Mouse (Mus musculus) stomach, embryonic 14.5 days (tissue): Measurements from ENCODE around the gene Tmem88. TPM values are rescaled to one million over a fixed set of nuclear protein-coding genes. Genes with fewer than 3 reads are reported as not detected.
A peak's percentile ranks its signal among the peaks of the same experiment; 100 is the strongest.

Experiments
- ATAC-seq: fragments of 200-750 bp; cut with Nextera tagmentation; 2 replicates; pipeline ENCODE4 v1.8.0; 2017; ENCODE audit warnings: low read depth, moderate TSS enrichment; ENCODE audit not compliant: insufficient number of reproducible peaks, insufficient read depth, low FRiP score
- H3K27ac ChIP-seq: fragments of 300-500 bp; sonication (generic); 2 replicates; pipeline ENCODE4 v1.5.1; 2014; ENCODE audit warnings: mild to moderate bottlenecking, low read length, moderate library complexity, mixed read lengths
- H3K27me3 ChIP-seq: fragments of 300-500 bp; sonication (generic); 2 replicates; pipeline ENCODE4 v1.6.1; 2014; ENCODE audit warnings: low read length, control low read depth, mixed read lengths; ENCODE audit not compliant: control insufficient read depth, insufficient read depth
- H3K36me3 ChIP-seq: fragments of 300-500 bp; sonication (generic); 2 replicates; pipeline ENCODE4 v1.6.1; 2014; ENCODE audit warnings: mild to moderate bottlenecking, control low read depth, low read length, moderate library complexity, mixed read lengths; ENCODE audit not compliant: control insufficient read depth, insufficient read depth
- H3K4me1 ChIP-seq: fragments of 300-500 bp; sonication (generic); 2 replicates; pipeline ENCODE4 v1.6.1; 2014; ENCODE audit warnings: low read length, control low read depth, mixed read lengths; ENCODE audit not compliant: control insufficient read depth, insufficient read depth
- H3K4me2 ChIP-seq: fragments of 300-500 bp; sonication (generic); replicated peaks from 2 replicates; pipeline ENCODE4 v1.6.1; 2014; ENCODE audit warnings: low read depth, low read length, control low read depth
- H3K4me3 ChIP-seq: fragments of 300-500 bp; sonication (generic); 2 replicates; pipeline ENCODE4 v1.5.1; 2014; ENCODE audit warnings: low read depth, low read length, control low read depth
- H3K9ac ChIP-seq: fragments of 300-500 bp; sonication (generic); replicated peaks from 2 replicates; pipeline ENCODE4 v1.6.1; 2014; ENCODE audit warnings: low read depth, mild to moderate bottlenecking, control low read depth, low read length, moderate library complexity, mixed read lengths
- H3K9me3 ChIP-seq: fragments of 300-500 bp; sonication (generic); 2 replicates; pipeline ENCODE4 v1.6.1; 2016; ENCODE audit warnings: low read depth, low read length, control low read depth; ENCODE audit not compliant: control insufficient read depth
- WGBS: fragments of 180-500 bp; shearing (Covaris S2); extraction: QIAGEN DNeasy Blood & Tissue Kit; methylation state at CpG from one replicate; pipeline ENCODE4 v1.1.7; 2014; 5-methylcytosine and 5-hydroxymethylcytosine counted together
- polyA plus RNA-seq: library from polyadenylated mRNA; unstranded; fragments of >200 nt; fragmentation: Nextera tagmentation; extraction: Ambion mirVana; gene quantifications from 2 replicates; pipeline ENCODE4 v1.2.1, GENCODE M21; 2014

The Tmem88 gene
- polyA plus RNA-seq, 1 experiment from 2014 or later: 30.0 TPM

GRCm38 (mm10) chr11:69429313-69429712, 31.3 kb upstream of the Tmem88 start:
- 22% methylated on average over 2 of the region's 2 CpGs for WGBS
- no peak overlapping the region for H3K9ac ChIP-seq

GRCm38 (mm10) chr11:69428751-69429150, 30.7 kb upstream of the Tmem88 start:
- H3K4me3 ChIP-seq: no peak overlapping the region
- H3K9me3 ChIP-seq: no peaks in the 10 kb centered on the region
- peak; percentile 66; the same call in 1 of the 2 replicates for ATAC-seq
- H3K27ac ChIP-seq: no peak overlapping the region
- no peak overlapping the region for H3K9ac ChIP-seq
- 16% methylated on average over 4 of the region's 4 CpGs for WGBS
- no peaks in the 10 kb centered on the region for H3K36me3 ChIP-seq
- H3K4me2 ChIP-seq: no peak overlapping the region
- H3K4me1 ChIP-seq: peaks cover 14% of the 10 kb centered on the region; the same call in 1 of the 2 replicates
- no peaks in the 10 kb centered on the region for H3K27me3 ChIP-seq

More at GRCm38 (mm10) chr11:69429313-69429712, 31.3 kb upstream of the Tmem88 start:
- no peak for ATAC-seq
- Histone ChIP-seq H3K4me1 (peaks cover 14% of the 10 kb centered on the region; the same call in 1 of the 2 replicates), H3K9me3 (no peaks in the 10 kb centered on the region), H3K36me3 (no peaks in the 10 kb centered on the region), H3K27me3 (no peaks in the 10 kb centered on the region), H3K4me3 (no peak overlapping the region), H3K4me2 (no peak overlapping the region), H3K27ac (no peak overlapping the region)

- no peak overlapping the region for H3K9ac ChIP-seq
- H3K4me2 ChIP-seq: no peak overlapping the region
- ATAC-seq: no peak
- no peaks in the 10 kb centered on the region for H3K27me3 ChIP-seq
- H3K9me3 ChIP-seq: no peaks in the 10 kb centered on the region
- no peak overlapping the region for H3K4me3 ChIP-seq
- 79% methylated on average over 2 of the region's 2 CpGs for WGBS
- peaks cover 11% of the 10 kb centered on the region; the same call in 1 of the 2 replicates for H3K4me1 ChIP-seq
- H3K36me3 ChIP-seq: no peaks in the 10 kb centered on the region
- H3K27ac ChIP-seq: no peak overlapping the region
Measured at GRCm38 (mm10) chr11:69426246-69426645, 28.2 kb upstream of the Tmem88 start.

DNA sequence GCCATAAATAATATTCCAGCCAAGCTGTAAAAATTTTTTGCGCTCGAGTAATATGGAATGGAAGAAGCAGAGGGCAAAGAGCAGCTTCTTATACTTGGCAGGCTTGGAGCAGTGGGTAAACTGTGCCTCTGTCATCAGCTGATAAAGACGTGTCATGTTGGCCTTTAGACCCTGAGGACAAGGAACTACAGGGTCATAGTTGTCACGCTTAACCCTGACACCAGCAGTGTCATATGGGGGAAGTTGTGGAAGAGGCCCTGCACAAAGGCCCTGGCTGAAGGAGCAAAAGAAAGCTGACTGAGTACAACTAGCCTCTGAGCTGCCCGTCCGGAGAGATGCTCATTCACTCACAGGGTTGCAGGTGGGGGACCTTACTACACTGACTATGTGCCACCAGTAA, 25.9 kb upstream of the Tmem88 start:
- H3K9ac ChIP-seq: no peak overlapping the region
- H3K4me2 ChIP-seq: no peak overlapping the region
- no peaks in the 10 kb centered on the region for H3K36me3 ChIP-seq
- H3K4me3 ChIP-seq: no peak overlapping the region
- ATAC-seq: no peak
- no peak overlapping the region for H3K27ac ChIP-seq
- H3K9me3 ChIP-seq: no peaks in the 10 kb centered on the region
- 67% methylated on average over 6 of the region's 6 CpGs for WGBS
- H3K27me3 ChIP-seq: no peaks in the 10 kb centered on the region
- peaks cover 19% of the 10 kb centered on the region; the same call in 1 of the 2 replicates for H3K4me1 ChIP-seq

DNA sequence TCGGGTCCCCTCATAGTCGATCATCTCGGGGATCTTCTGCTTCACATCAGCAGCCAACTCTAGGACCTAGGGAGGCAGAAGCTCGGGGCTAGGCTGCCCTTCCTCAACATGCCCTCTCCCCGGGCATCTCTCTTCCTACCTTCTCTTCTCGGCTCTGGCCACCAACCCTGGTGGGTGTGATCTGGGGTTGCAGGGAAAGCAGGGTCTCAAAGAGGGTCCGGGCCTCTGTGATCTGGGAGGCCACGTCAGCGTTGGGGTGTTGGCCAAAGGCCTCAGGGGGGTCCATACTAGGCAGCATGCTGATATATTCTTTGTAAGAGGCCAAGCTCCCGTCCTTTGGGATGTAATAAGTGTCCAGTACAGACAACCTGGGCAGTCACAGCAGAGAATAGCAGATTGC, 24.8 kb upstream of the Tmem88 start:
- no peak overlapping the region for H3K4me3 ChIP-seq
- ATAC-seq: no peak
- H3K27ac ChIP-seq: no peak overlapping the region
- no peaks in the 10 kb centered on the region for H3K9me3 ChIP-seq
- 92% methylated on average over 10 of the region's 10 CpGs for WGBS
- no peaks in the 10 kb centered on the region for H3K36me3 ChIP-seq
- H3K4me1 ChIP-seq: peaks cover 14% of the 10 kb centered on the region; the same call in 1 of the 2 replicates
- H3K9ac ChIP-seq: no peak overlapping the region
- no peak overlapping the region for H3K4me2 ChIP-seq
- H3K27me3 ChIP-seq: no peaks in the 10 kb centered on the region

DNA sequence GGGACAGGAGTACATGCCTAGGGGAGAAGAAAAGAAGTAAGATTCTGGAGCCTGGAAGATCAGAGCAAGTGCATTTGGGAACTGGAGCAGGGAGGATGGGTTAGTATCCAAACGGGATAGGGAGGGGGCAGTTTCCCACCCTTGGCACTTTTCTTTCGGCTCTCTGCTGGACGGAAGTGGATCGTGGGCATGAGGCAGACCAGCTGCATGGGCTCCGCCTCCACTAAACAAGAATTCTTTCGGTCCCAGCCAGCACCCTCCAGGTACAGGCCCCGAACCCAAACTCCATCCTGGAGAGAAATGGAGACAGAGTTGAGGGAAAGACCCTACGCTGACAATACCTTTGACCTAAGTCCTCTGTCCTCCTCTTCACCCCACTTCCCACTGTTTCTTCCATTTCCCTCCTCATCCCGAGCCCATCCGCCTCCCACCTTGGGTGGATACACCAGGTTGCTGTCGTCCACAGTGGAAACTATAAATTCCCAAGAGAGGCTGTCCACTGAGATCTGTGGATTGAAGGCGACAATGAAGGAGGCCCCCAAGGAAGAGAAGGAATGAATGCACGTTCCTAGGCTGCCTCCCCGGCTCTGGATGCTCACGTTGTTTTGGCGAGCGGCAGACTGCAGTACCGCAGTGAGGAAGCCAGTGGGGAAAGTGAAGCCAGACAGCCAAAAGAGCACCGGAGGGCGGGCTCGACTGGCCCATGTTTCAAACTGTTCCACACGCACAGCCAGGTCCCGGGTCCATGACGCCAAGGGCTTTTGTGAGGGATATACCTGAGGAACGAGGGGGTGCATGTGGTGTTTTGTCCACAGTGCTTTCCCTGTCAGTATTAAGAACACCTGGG, 23.3 kb upstream of the Tmem88 start:
- ATAC-seq: no peak
- Histone ChIP-seq H3K4me3 (no peak overlapping the region), H3K9me3 (no peaks in the 10 kb centered on the region), H3K4me1 (peaks cover 22% of the 10 kb centered on the region; the same call in 1 of the 2 replicates), H3K27ac (no peak overlapping the region), H3K27me3 (no peaks in the 10 kb centered on the region), H3K4me2 (no peak overlapping the region), H3K36me3 (no peaks in the 10 kb centered on the region), H3K9ac (no peak overlapping the region)
- 19% methylated on average over 25 of the region's 25 CpGs for WGBS

DNA sequence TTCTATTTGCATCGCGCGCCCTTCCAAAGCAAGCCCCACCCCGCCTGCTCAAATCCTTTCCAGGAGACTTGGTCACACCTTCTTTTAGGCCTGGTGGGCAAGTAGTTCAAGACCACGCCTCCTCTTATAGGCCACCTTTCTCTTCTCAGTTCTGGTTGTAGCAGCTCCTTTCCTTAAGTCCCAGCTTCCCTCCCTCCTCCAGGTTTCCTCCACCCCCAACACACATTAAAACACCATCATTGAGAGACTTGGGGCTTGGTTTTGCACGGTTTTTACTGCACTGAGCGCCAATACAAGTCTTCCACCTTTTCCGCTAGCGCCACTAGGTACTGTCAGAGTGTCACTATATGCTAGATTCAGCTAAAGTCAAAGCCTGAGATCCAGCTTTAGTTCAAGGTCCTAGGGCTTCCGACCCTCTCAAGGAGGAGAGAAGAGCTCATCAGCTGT, 22.5 kb upstream of the Tmem88 start:
- Histone ChIP-seq H3K36me3 (no peaks in the 10 kb centered on the region), H3K4me3 (peak overlapping the region; percentile 82), H3K9me3 (no peaks in the 10 kb centered on the region), H3K27ac (no peak overlapping the region), H3K27me3 (no peaks in the 10 kb centered on the region), H3K4me1 (peaks cover 22% of the 10 kb centered on the region; the same call in 1 of the 2 replicates), H3K4me2 (peak overlapping the region; percentile 99), H3K9ac (no peak overlapping the region)
- no peak for ATAC-seq
- WGBS: 14% methylated on average over 10 of the region's 10 CpGs

DNA sequence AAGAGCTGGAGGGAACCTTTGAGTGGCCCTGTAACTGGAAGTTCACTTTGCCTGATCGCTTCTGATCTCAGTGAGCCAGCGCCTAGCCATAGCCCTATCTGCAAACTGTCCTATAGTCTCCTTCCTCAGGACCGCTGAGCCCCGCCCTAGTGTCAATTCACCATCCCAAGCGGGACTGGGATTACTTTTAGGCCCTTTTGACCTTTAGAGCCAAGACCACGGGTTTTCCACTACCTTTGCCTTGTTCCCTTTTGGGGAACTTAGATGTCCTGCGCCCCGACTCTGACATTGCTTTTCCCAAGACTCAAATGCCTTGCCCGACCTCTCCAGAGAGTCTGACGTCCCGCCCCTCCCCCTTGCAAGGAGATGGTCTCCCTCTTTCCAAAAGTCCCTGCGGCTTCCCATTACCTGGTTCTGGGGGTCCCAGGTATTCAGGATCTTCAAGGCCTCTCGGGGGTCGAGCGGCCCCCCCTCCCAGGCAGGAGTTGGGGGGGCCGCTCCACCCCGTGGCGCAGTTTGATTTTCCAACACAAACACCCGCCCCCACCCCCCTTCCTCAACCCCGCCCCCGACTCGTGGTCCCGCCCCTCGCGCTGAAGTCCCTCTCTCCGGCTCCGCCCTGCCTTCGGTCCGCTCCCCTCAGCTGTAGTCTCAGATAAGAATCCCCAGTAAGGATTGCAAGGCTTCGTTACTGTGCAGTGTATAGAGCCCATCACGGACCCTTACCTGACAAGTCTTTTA, 21.9 kb upstream of the Tmem88 start:
- Histone ChIP-seq H3K36me3 (no peaks in the 10 kb centered on the region), H3K4me1 (peaks cover 22% of the 10 kb centered on the region; the same call in 1 of the 2 replicates), H3K9ac (peak overlapping the region; percentile 34), H3K4me3 (peak overlapping the region; percentile 82), H3K9me3 (no peaks in the 10 kb centered on the region), H3K4me2 (peak overlapping the region; percentile 99), H3K27ac (peak overlapping the region; percentile 99), H3K27me3 (no peaks in the 10 kb centered on the region)
- no peak for ATAC-seq
- WGBS: under 1% methylated on average over 31 of the region's 31 CpGs
